Mouse (Mus musculus) frontal cortex, adult (tissue): Measurements from ENCODE around the gene Srcap.
"Not testable (repeated sequence)": the region's sequence is repeated elsewhere in the genome, so short reads cannot be mapped to it uniquely, and the experiment has no call there.

Source experiments
- ATAC-seq: cut with Nextera tagmentation; 2 replicates; pipeline ENCODE4 v1.9.2; 2017; ENCODE audit warnings: mild to moderate bottlenecking, moderate library complexity, mixed read lengths; ENCODE audit not compliant: low TSS enrichment

Gene Srcap

GRCm38 (mm10) chr7:127489982-127490381, 21.8 kb upstream of the Srcap start:
- no peak for ATAC-seq

GRCm38 (mm10) chr7:127491846-127492245, 19.9 kb upstream of the Srcap start:
- no peak for ATAC-seq

- ATAC-seq, result no peak
Measured at GRCm38 (mm10) chr7:127494648-127495047, 17.1 kb upstream of the Srcap start.

- no peak for ATAC-seq
Measured at GRCm38 (mm10) chr7:127497382-127497781, 14.4 kb upstream of the Srcap start.

GRCm38 (mm10) chr7:127498407-127498806, 13.4 kb upstream of the Srcap start:
- ATAC-seq, result no peak

- ATAC-seq, result no peak
Measured at GRCm38 (mm10) chr7:127508291-127508690, 3.5 kb upstream of the Srcap start.

- ATAC-seq, result not testable (repeated sequence)
Measured at GRCm38 (mm10) chr7:127509830-127510229, 2.0 kb upstream of the Srcap start.

GRCm38 (mm10) chr7:127511241-127511640, 542 bp upstream of the Srcap start:
- no peak for ATAC-seq

GRCm38 (mm10) chr7:127512231-127513015, 640 bp downstream of the Srcap start:
- ATAC-seq, result peak; percentile 67

GRCm38 (mm10) chr7:127513016-127513390, 1.2 kb downstream of the Srcap start:
- ATAC-seq, result no peak

- no peak for ATAC-seq
Measured at GRCm38 (mm10) chr7:127513781-127514180, 2.0 kb downstream of the Srcap start.

GRCm38 (mm10) chr7:127515846-127516245, 4.1 kb downstream of the Srcap start:
- ATAC-seq, result no peak

- no peak for ATAC-seq
Measured at GRCm38 (mm10) chr7:127516344-127516743, 4.6 kb downstream of the Srcap start.

GRCm38 (mm10) chr7:127519284-127519683, 7.5 kb downstream of the Srcap start, which contains the start of gene Gm42715:
Gene Gm42715, plus strand, starts transcription at chr7:127519584.
- ATAC-seq, result no peak

GRCm38 (mm10) chr7:127541671-127542070, 29.9 kb downstream of the Srcap start:
- no peak for ATAC-seq

GRCm38 (mm10) chr7:127549116-127549835, 37.5 kb downstream of the Srcap start:
- ATAC-seq, result no peak

- no peak for ATAC-seq
Measured at GRCm38 (mm10) chr7:127551558-127551957, 39.8 kb downstream of the Srcap start.

- ATAC-seq, result no peak
Measured at GRCm38 (mm10) chr7:127560580-127560979, 48.8 kb downstream of the Srcap start.

GRCm38 (mm10) chr7:127561340-127561858, 49.6 kb downstream of the Srcap start, which contains the start of gene Tmem265:
Gene Tmem265, plus strand, starts transcription at chr7:127561390.
- no peak for ATAC-seq

GRCm38 (mm10) chr7:127564381-127565150, 52.8 kb downstream of the Srcap start:
- no peak for ATAC-seq

GRCm38 (mm10) chr7:127572895-127573471, 61.2 kb downstream of the Srcap start, which contains the start of gene Phkg2:
Gene Phkg2, plus strand, starts transcription at chr7:127573340.
- ATAC-seq, result peak; percentile 99
